In the genomic region with DNA sequence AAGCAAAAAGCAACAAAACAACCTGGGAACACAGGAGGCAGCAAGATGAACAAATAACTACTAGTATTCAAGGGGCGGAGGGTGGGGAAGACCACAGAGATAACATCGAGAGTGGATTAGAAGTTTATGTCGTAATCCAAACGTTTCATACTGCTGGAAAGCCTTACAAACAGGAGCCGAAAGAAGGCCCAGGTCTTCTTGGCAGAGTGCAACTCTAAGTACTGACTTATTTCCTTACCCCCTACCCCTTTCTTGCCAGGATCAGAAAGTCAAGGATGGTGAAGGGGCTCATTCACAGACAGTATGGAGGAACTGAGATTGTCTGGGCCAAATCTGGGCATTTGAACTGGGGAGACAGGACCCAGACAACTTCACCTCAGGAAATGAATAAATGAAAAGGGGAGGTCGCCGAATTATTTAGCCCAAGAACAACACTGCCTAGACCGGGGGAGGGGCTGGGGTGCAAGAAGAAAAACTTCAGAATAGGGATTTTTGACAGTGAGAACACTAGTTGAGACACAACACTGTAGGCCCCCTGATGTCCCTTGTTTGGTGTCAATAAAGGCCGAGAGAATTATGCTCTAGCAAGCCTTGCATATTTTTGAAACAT, we compare ENCODE assay signal across 8 mouse cellular contexts. TPM values are rescaled to one million over a fixed set of nuclear protein-coding genes. Genes with fewer than 3 reads are reported as not detected.
A peak's percentile ranks its signal among the peaks of the same experiment; 100 is the strongest.
DNase-seq lines count a peak whose midpoint lies in the region; ATAC-seq and TF ChIP-seq lines count a peak whose summit lies in the region.

No protein-coding gene starts in this region.

- peak; percentile 6; the same call in 1 of the 2 replicates for ATAC-seq in embryonic facial prominence, embryonic 11.5 days (replicated peaks; ENCODE audit: insufficient number of reproducible peaks, low FRiP score, low TSS enrichment, low read depth)
- ATAC-seq in intestine, embryonic 15.5 days: no peak
- no peak for ATAC-seq in midbrain, postnatal 0 days (ENCODE audit: low FRiP score)

- no peak for TF ChIP-seq POLR2A in kidney, adult 2 months (IDR thresholded peaks at IDR 0.05; ENCODE audit: low read depth, low read length)

- peaks cover 18% of the 10 kb centered on the region for H3K4me1 ChIP-seq in kidney, adult 2 months (ENCODE audit: control insufficient read depth, insufficient read depth, low read length)
- peaks cover 3% of the 10 kb centered on the region for H3K4me1 ChIP-seq in embryonic facial prominence, embryonic 11.5 days (ENCODE audit: control insufficient read depth, insufficient read depth, low read length)
- peaks cover 15% of the 10 kb centered on the region for H3K4me1 ChIP-seq in intestine, embryonic 15.5 days (replicated peaks)
- no peaks in the 10 kb centered on the region for H3K4me1 ChIP-seq in midbrain, postnatal 0 days (ENCODE audit: insufficient read depth, low read length)

- H3K27me3 ChIP-seq in kidney, adult 2 months (replicated peaks; ENCODE audit: control insufficient read depth, insufficient read depth, low read length): no peaks in the 10 kb centered on the region
- no peaks in the 10 kb centered on the region for H3K27me3 ChIP-seq in embryonic facial prominence, embryonic 11.5 days (ENCODE audit: control insufficient read depth, insufficient read depth, low read length)
- no peaks in the 10 kb centered on the region for H3K27me3 ChIP-seq in intestine, embryonic 15.5 days (replicated peaks)
- H3K27me3 ChIP-seq in midbrain, postnatal 0 days (ENCODE audit: insufficient read depth, low read length): peaks cover 4% of the 10 kb centered on the region; the same call in 1 of the 2 replicates

- peak overlapping the region; percentile 72 for H3K4me2 ChIP-seq in embryonic facial prominence, embryonic 11.5 days (ENCODE audit: low read depth, low read length)
- peak overlapping the region; percentile 86 for H3K4me2 ChIP-seq in intestine, embryonic 15.5 days (replicated peaks)
- H3K4me2 ChIP-seq in midbrain, postnatal 0 days (ENCODE audit: low read depth, low read length, poor library complexity, severe bottlenecking): peak overlapping the region; percentile 99

- TF ChIP-seq CTCF in kidney, adult 2 months (conservative IDR thresholded peaks at IDR 0.05; ENCODE audit: insufficient read depth, insufficient read length, low read depth, low read length): no peak
- no peak for TF ChIP-seq CTCF in midbrain, postnatal 0 days (IDR thresholded peaks at IDR 0.05)

- H3K36me3 ChIP-seq in kidney, adult 2 months (ENCODE audit: control insufficient read depth, insufficient read depth, low read length): no peaks in the 10 kb centered on the region
- H3K36me3 ChIP-seq in embryonic facial prominence, embryonic 11.5 days (replicated peaks; ENCODE audit: control insufficient read depth, insufficient read depth, low read depth, low read length): no peaks in the 10 kb centered on the region
- H3K36me3 ChIP-seq in intestine, embryonic 15.5 days: no peaks in the 10 kb centered on the region
- no peaks in the 10 kb centered on the region for H3K36me3 ChIP-seq in midbrain, postnatal 0 days (ENCODE audit: insufficient read depth, low read length)

- no peaks in the 10 kb centered on the region for H3K9me3 ChIP-seq in embryonic facial prominence, embryonic 11.5 days (replicated peaks; ENCODE audit: control insufficient read depth, low read length)
- no peaks in the 10 kb centered on the region for H3K9me3 ChIP-seq in intestine, embryonic 15.5 days
- no peaks in the 10 kb centered on the region for H3K9me3 ChIP-seq in midbrain, postnatal 0 days (ENCODE audit: low read length)

- H3K27ac ChIP-seq in kidney, adult 2 months (ENCODE audit: insufficient read depth, low read depth, low read length): 0 out of 2 replicates have a peak overlapping the region, but pooled peaks have one; percentile 39
- no peak overlapping the region for H3K27ac ChIP-seq in embryonic facial prominence, embryonic 11.5 days (replicated peaks; ENCODE audit: low read depth, low read length)
- H3K27ac ChIP-seq in intestine, embryonic 15.5 days: peak overlapping the region; percentile 94
- H3K27ac ChIP-seq in midbrain, postnatal 0 days (ENCODE audit: low read depth, low read length): no peak overlapping the region

- no peak overlapping the region; the same call in 1 of the 2 replicates for H3K9ac ChIP-seq in embryonic facial prominence, embryonic 11.5 days (replicated peaks; ENCODE audit: low read length)
- H3K9ac ChIP-seq in intestine, embryonic 15.5 days: peak overlapping the region; percentile 86
- peak overlapping the region; percentile 61; the same call in 1 of the 2 replicates for H3K9ac ChIP-seq in midbrain, postnatal 0 days (replicated peaks; ENCODE audit: low read length, poor library complexity, severe bottlenecking)

- peak overlapping the region; percentile 89 for H3K4me3 ChIP-seq in kidney, adult 2 months (ENCODE audit: insufficient read depth, low read depth, low read length)
- peak overlapping the region; percentile 63 for H3K4me3 ChIP-seq in embryonic facial prominence, embryonic 11.5 days (ENCODE audit: low read depth, low read length)
- H3K4me3 ChIP-seq in intestine, embryonic 15.5 days (replicated peaks): peak overlapping the region; percentile 73
- peak overlapping the region; percentile 66; the same call in 1 of the 2 replicates for H3K4me3 ChIP-seq in midbrain, postnatal 0 days (ENCODE audit: low read depth, low read length)

- DNase-seq in kidney, adult 2 months: no peak
- DNase-seq in kidney, adult 8-10 months: no peak
- no peak for DNase-seq in embryonic facial prominence, embryonic 11.5 days (ENCODE audit: low spot score)
- no peak for DNase-seq in midbrain, postnatal 0 days (ENCODE audit: low spot score)
- DNase-seq in spleen, postnatal 4 days (ENCODE audit: low spot score in 2 of 2): no peak
- DNase-seq in cerebellum, adult 9-11 months: no peak
- DNase-seq in yolk sac, embryonic 10.5 days (ENCODE audit: low spot score): no peak

- 68% methylated on average over 9 of the region's 9 CpGs for WGBS in kidney, adult 2 months
- 44% methylated on average over 9 of the region's 9 CpGs for WGBS in embryonic facial prominence, embryonic 11.5 days
- WGBS in intestine, embryonic 15.5 days: 38% methylated on average over 9 of the region's 9 CpGs
- WGBS in midbrain, postnatal 0 days: 44% methylated on average over 9 of the region's 9 CpGs

RNA-seq across cellular contexts. Expression of gene Lrp4, which starts 0.7 kb away (rescaled TPM):
- polyA plus RNA-seq in kidney, adult 2 months (2012; rRNA removed): 8.6 and 10.3 TPM in 2 replicates
- 5.2 and 6.3 TPM in 2 replicates for polyA plus RNA-seq in embryonic facial prominence, embryonic 11.5 days (2014; fragmentation: Nextera tagmentation; extraction: Ambion mirVana)
- 8.7 and 9.2 TPM in 2 replicates for polyA plus RNA-seq in intestine, embryonic 15.5 days (2015; fragmentation: Nextera tagmentation; extraction: Ambion mirVana)
- 17.1 and 19.2 TPM in 2 replicates for total RNA-seq in midbrain, postnatal 0 days (2014; rRNA removed)
- polyA plus RNA-seq in midbrain, postnatal 0 days (2015; fragmentation: Nextera tagmentation; extraction: Ambion mirVana): 3.4 TPM in 2 replicates

RNA-seq across cellular contexts. Expression of gene 1110051M20Rik, which starts 12.1 kb away (rescaled TPM):
- 35.0 and 36.7 TPM in 2 replicates for polyA plus RNA-seq in kidney, adult 2 months (2012; rRNA removed)
- polyA plus RNA-seq in embryonic facial prominence, embryonic 11.5 days (2014; fragmentation: Nextera tagmentation; extraction: Ambion mirVana): 79.8 and 84.7 TPM in 2 replicates
- polyA plus RNA-seq in intestine, embryonic 15.5 days (2015; fragmentation: Nextera tagmentation; extraction: Ambion mirVana): 36.3 and 38.6 TPM in 2 replicates
- total RNA-seq in midbrain, postnatal 0 days (2014; rRNA removed): 146 and 158 TPM in 2 replicates
- 171 and 172 TPM in 2 replicates for polyA plus RNA-seq in midbrain, postnatal 0 days (2015; fragmentation: Nextera tagmentation; extraction: Ambion mirVana)

Comparison
In these comparisons a context has a peak if more than half of its experiments do, and no peak if none do; other contexts are left out.
1. H3K27ac ChIP-seq: peak in kidney, adult 2 months (single experiment) and intestine, embryonic 15.5 days (single experiment); none in embryonic facial prominence, embryonic 11.5 days (single experiment) and midbrain, postnatal 0 days (single experiment).
2. Peak in every context shown above with its lines, with median percentiles within 50 percentile points of each other: H3K4me3 ChIP-seq and H3K4me2 ChIP-seq.